8 mouse cellular contexts compared by ENCODE assay signal in genomic region chr4:135920304-135921241, GRCm38 (mm10). TPM values are rescaled to one million over a fixed set of nuclear protein-coding genes. Genes with fewer than 3 reads are reported as not detected.
DNase-seq lines count a peak whose midpoint lies in the region; ATAC-seq lines count a peak whose summit lies in the region.

TSS of gene Fuca1 (plus strand) at chr4:135920735.

- peak; percentile 95 for DNase-seq in adipocyte (ENCODE audit: low spot score)
- peak; percentile 95 for DNase-seq in embryo, embryonic 10 days (ENCODE audit: low spot score)
- DNase-seq in gastrocnemius, postnatal 10 days = peak; percentile 93
- peak; percentile 99 for DNase-seq in induced T-regulatory cell, adult 2 months (ENCODE audit: low read depth)
- DNase-seq in left cerebral cortex, adult 9 months (ENCODE audit: low spot score in 2 of 2) = peak; percentile 77 to 96
- peak; percentile 95 for DNase-seq in right cerebral cortex, postnatal 14 days
- peak; percentile 95 to 96 for DNase-seq in urinary bladder, postnatal 36 days (ENCODE audit: low spot score in 2 of 2)

- ATAC-seq in megakaryocyte progenitor cell, adult 5-6 weeks (replicated peaks; ENCODE audit: poor library complexity) = peak; percentile 90

RNA-seq across cellular contexts. Expression of gene Fuca1, which starts in this region (rescaled TPM):
- total RNA-seq in gastrocnemius, postnatal 10 days (2021) = 10 to 100 TPM; 36.1 to 41.4 TPM
- 27.9 and 39.3 TPM in 2 replicates for total RNA-seq in megakaryocyte progenitor cell, adult 5-6 weeks (2015)
- 122 and 139 TPM in 2 replicates for total RNA-seq in megakaryocyte progenitor cell, adult 5-6 weeks (2017)

Comparison
In these comparisons a context has a peak if more than half of its experiments do, and no peak if none do; other contexts are left out.
1. Peak in every context shown above with its lines: DNase-seq and ATAC-seq.